Mouse (Mus musculus): ENCODE results near the gene Ikzf4. TPM values are rescaled to one million over a fixed set of nuclear protein-coding genes. Genes with fewer than 3 reads are reported as not detected.

The Ikzf4 gene
- 0.10 and 0.13 TPM in 2 replicates for polyA plus RNA-seq (2012; rRNA removed)

GRCm38 (mm10) chr10:128645111-128646011 is at the start of gene Ikzf4:
TSS of gene Ikzf4 (minus strand) at chr10:128645991.

DNA sequence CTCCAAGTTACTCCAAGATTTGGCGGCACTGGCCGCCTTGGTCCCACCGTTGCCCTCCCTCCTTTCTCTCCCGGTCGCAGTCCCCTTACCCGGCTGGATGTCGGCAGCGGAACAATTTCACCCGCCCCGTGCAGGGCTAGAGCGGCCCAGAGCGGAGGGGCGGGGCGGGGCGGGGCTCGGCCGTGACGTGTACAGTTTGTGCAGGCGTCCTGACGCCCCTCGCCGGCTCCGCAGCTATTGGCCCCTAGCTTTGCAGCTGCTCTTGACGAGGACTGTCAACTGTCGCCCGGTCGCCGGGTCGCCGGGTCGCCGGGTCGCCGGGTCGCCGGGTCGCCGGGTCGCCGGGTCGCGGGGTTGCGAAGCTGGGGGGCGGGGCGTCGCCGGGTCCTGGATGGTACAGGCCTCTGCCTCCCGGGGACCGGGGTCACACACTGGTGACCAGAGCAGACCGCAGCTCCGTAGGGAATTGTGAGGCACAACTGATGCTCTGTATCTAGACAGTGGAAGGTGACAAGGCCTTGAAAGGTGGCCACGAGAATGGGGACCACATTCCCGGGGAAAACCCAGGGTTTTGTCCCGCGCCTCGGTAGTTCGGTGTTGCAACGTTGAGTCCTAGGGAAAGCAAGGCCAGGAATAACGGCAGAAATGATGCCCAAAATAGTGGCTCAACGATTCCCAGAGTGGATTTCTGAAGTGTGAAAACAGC is 28.1 kb upstream of the Ikzf4 start, which contains the start of gene Suox:
Gene Suox, minus strand, starts transcription at position 311 of the 706 bp plus-strand sequence.

GRCm38 (mm10) chr10:128626311-128627310 is 19.2 kb downstream of the Ikzf4 start, which contains the start of gene Rps26:
TSS of gene Rps26 (minus strand) at chr10:128626747.

GRCm38 (mm10) chr10:128589464-128590192 is 56.2 kb downstream of the Ikzf4 start, which contains the start of gene Erbb3:
TSS of gene Erbb3 (minus strand) at chr10:128589652.

Other genes starting within 250 kb of the Ikzf4 start
- gene Slc39a5, start 244.8 kb downstream of the Ikzf4 start, polyA plus RNA-seq (2012; rRNA removed) = 27.1 and 33.4 TPM in 2 replicates
- gene Nabp2, start 234.5 kb downstream of the Ikzf4 start, polyA plus RNA-seq (2012; rRNA removed) = 23.4 and 25.4 TPM in 2 replicates
- gene Rnf41, start 234.3 kb downstream of the Ikzf4 start, polyA plus RNA-seq (2012; rRNA removed) = 5.3 and 6.0 TPM in 2 replicates
- 29.4 and 31.2 TPM in 2 replicates for gene Smarcc2, start 186.7 kb downstream of the Ikzf4 start, polyA plus RNA-seq (2012; rRNA removed)
- 684 and 704 TPM in 2 replicates for gene Myl6, start 151.8 kb downstream of the Ikzf4 start, polyA plus RNA-seq (2012; rRNA removed)
- gene Myl6b, start 147.3 kb downstream of the Ikzf4 start, polyA plus RNA-seq (2012; rRNA removed) = 1.3 and 2.6 TPM in 2 replicates
- 8.9 and 10.3 TPM in 2 replicates for gene Esyt1, start 120.1 kb downstream of the Ikzf4 start, polyA plus RNA-seq (2012; rRNA removed)
- gene Zc3h10, start 98.2 kb downstream of the Ikzf4 start, polyA plus RNA-seq (2012; rRNA removed) = 3.4 and 3.9 TPM in 2 replicates
- gene Rpl41, start 96.7 kb downstream of the Ikzf4 start, polyA plus RNA-seq (2012; rRNA removed) = 2,339 and 2,756 TPM in 2 replicates
- 134 TPM in 2 replicates for gene Pa2g4, start 80.0 kb downstream of the Ikzf4 start, polyA plus RNA-seq (2012; rRNA removed)
- gene Erbb3, start 56.3 kb downstream of the Ikzf4 start, polyA plus RNA-seq (2012; rRNA removed) = 1.6 and 1.8 TPM in 2 replicates
- 772 and 943 TPM in 2 replicates for gene Rps26, start 19.2 kb downstream of the Ikzf4 start, polyA plus RNA-seq (2012; rRNA removed)
- gene Suox, start 28.1 kb upstream of the Ikzf4 start, polyA plus RNA-seq (2012; rRNA removed) = 7.1 and 8.4 TPM in 2 replicates
- gene Rab5b, start 50.3 kb upstream of the Ikzf4 start, polyA plus RNA-seq (2012; rRNA removed) = 18.4 and 20.3 TPM in 2 replicates
- gene Pmel, start 58.2 kb upstream of the Ikzf4 start, polyA plus RNA-seq (2012; rRNA removed) = 0.24 and 0.29 TPM in 2 replicates
- gene Cdk2, start 59.0 kb upstream of the Ikzf4 start, polyA plus RNA-seq (2012; rRNA removed) = 37.4 and 45.7 TPM in 2 replicates
- 1.6 and 1.8 TPM in 2 replicates for gene Dgka, start 98.9 kb upstream of the Ikzf4 start, polyA plus RNA-seq (2012; rRNA removed)
- gene Pym1, start 101.9 kb upstream of the Ikzf4 start, polyA plus RNA-seq (2012; rRNA removed) = 18.7 and 21.6 TPM in 2 replicates
- gene Mmp19, start 144.9 kb upstream of the Ikzf4 start, polyA plus RNA-seq (2012; rRNA removed) = 7.4 and 9.2 TPM in 2 replicates
- gene Dnajc14, start 158.1 kb upstream of the Ikzf4 start, polyA plus RNA-seq (2012; rRNA removed) = 5.6 and 7.6 TPM in 2 replicates
- gene Tmem198b, start 158.4 kb upstream of the Ikzf4 start, polyA plus RNA-seq (2012; rRNA removed) = 2.0 and 2.3 TPM in 2 replicates
- gene Sarnp, start 171.3 kb upstream of the Ikzf4 start, polyA plus RNA-seq (2012; rRNA removed) = 77.4 and 83.9 TPM in 2 replicates
- gene Ormdl2, start 175.7 kb upstream of the Ikzf4 start, polyA plus RNA-seq (2012; rRNA removed) = 43.0 and 48.9 TPM in 2 replicates
- 0.41 and 0.44 TPM in 2 replicates for gene Gdf11, start 245.7 kb upstream of the Ikzf4 start, polyA plus RNA-seq (2012; rRNA removed)